Mouse (Mus musculus) lung, embryonic 14.5 days (tissue): Measurements from ENCODE around the gene Gm5105. TPM values are rescaled to one million over a fixed set of nuclear protein-coding genes. Genes with fewer than 3 reads are reported as not detected.

ENCODE experiments used
- ATAC-seq: fragments of 200-750 bp; cut with Nextera tagmentation; 2 replicates; pipeline ENCODE4 v1.8.0; 2017; ENCODE audit warnings: mild to moderate bottlenecking, moderate TSS enrichment, moderate library complexity; ENCODE audit not compliant: insufficient read depth
- DNase-seq: peaks from one replicate; pipeline ENCODE4 v3.0.0-alpha.2; 2015
- H3K27ac ChIP-seq: fragments of 300-500 bp; sonication (generic); 2 replicates; pipeline ENCODE4 v1.5.1; 2014; ENCODE audit warnings: low read depth, mild to moderate bottlenecking, moderate library complexity
- H3K27me3 ChIP-seq: fragments of 300-500 bp; sonication (generic); 2 replicates; pipeline ENCODE4 v1.6.1; 2014; ENCODE audit warnings: low read length, control low read depth; ENCODE audit not compliant: insufficient read depth
- H3K36me3 ChIP-seq: fragments of 300-500 bp; sonication (generic); 2 replicates; pipeline ENCODE4 v1.6.1; 2014; ENCODE audit warnings: control low read depth; ENCODE audit not compliant: insufficient read depth
- H3K4me1 ChIP-seq: fragments of 300-500 bp; sonication (generic); 2 replicates; pipeline ENCODE4 v1.6.1; 2014; ENCODE audit warnings: antibody characterized with exemption, control low read depth; ENCODE audit not compliant: insufficient read depth
- H3K4me2 ChIP-seq: fragments of 300-500 bp; sonication (generic); 2 replicates; pipeline ENCODE4 v1.6.1; 2014; ENCODE audit warnings: mild to moderate bottlenecking
- H3K4me3 ChIP-seq: fragments of 300-500 bp; sonication (generic); 2 replicates; pipeline ENCODE4 v1.5.1; 2014; ENCODE audit warnings: low read depth, low read length
- H3K9ac ChIP-seq: fragments of 300-500 bp; sonication (generic); 2 replicates; pipeline ENCODE4 v1.6.1; 2014
- H3K9me3 ChIP-seq: fragments of 300-500 bp; sonication (generic); 2 replicates; pipeline ENCODE4 v1.6.1; 2016; ENCODE audit warnings: low read depth, low read length, control low read depth
- CTCF ChIP-seq: IDR thresholded peaks from 2 replicates; pipeline ENCODE4 v1.5.1; 2016; ENCODE audit warnings: antibody characterized with exemption, low read depth
- WGBS: fragments of 180-500 bp; shearing (Covaris S2); extraction: QIAGEN DNeasy Blood & Tissue Kit; methylation state at CpG from one replicate; pipeline ENCODE4 v1.1.7; 2014; 5-methylcytosine and 5-hydroxymethylcytosine counted together
- polyA plus RNA-seq: library from polyadenylated mRNA; unstranded; fragments of >200 nt; fragmentation: Nextera tagmentation; extraction: Ambion mirVana; gene quantifications from 2 replicates; pipeline ENCODE4 v1.2.1, GENCODE M21; 2014

Gene Gm5105
- polyA plus RNA-seq, 1 experiment from 2014 or later: not detected

- Histone ChIP-seq H3K4me2 (no peak overlapping the region), H3K36me3 (no peaks in the 10 kb centered on the region), H3K27ac (no peak overlapping the region), H3K4me3 (no peak overlapping the region), H3K27me3 (no peaks in the 10 kb centered on the region), H3K9me3 (no peaks in the 10 kb centered on the region), H3K9ac (no peak overlapping the region), H3K4me1 (peaks cover 28% of the 10 kb centered on the region)
- 78% methylated on average over 9 of the region's 9 CpGs for WGBS
- ATAC-seq: no peak
- no peak for DNase-seq
- TF ChIP-seq CTCF: no peak
Measured at GRCm38 (mm10) chr3:138061205-138061911, 5.8 kb downstream of the Gm5105 start.

- DNase-seq: no peak
- no peak for ATAC-seq
- no peak overlapping the region for H3K4me3 ChIP-seq
- TF ChIP-seq CTCF: no peak
- no peak overlapping the region for H3K9ac ChIP-seq
- WGBS: 91% methylated on average over 7 of the region's 7 CpGs
- no peak overlapping the region for H3K4me2 ChIP-seq
- H3K4me1 ChIP-seq: peaks cover 28% of the 10 kb centered on the region
- H3K27ac ChIP-seq: no peak overlapping the region
- no peaks in the 10 kb centered on the region for H3K36me3 ChIP-seq
- H3K27me3 ChIP-seq: no peaks in the 10 kb centered on the region
- H3K9me3 ChIP-seq: no peaks in the 10 kb centered on the region
Measured at GRCm38 (mm10) chr3:138060429-138060828, 6.8 kb downstream of the Gm5105 start.

GRCm38 (mm10) chr3:138058226-138058625 is 9.0 kb downstream of the Gm5105 start:
- DNase-seq: no peak
- WGBS: 54% methylated on average over 4 of the region's 4 CpGs

GRCm38 (mm10) chr3:138056976-138057375 is 10.2 kb downstream of the Gm5105 start:
- Histone ChIP-seq H3K4me1 (peaks cover 19% of the 10 kb centered on the region), H3K9ac (no peak overlapping the region), H3K36me3 (no peaks in the 10 kb centered on the region), H3K27ac (peak overlapping the region; percentile 18), H3K4me2 (no peak overlapping the region), H3K4me3 (no peak overlapping the region), H3K9me3 (no peaks in the 10 kb centered on the region), H3K27me3 (no peaks in the 10 kb centered on the region)
- no peak for TF ChIP-seq CTCF
- peak; percentile 74 for DNase-seq
- 21% methylated on average over 7 of the region's 7 CpGs for WGBS
- peak; percentile 58; the same call in 1 of the 2 replicates for ATAC-seq

More at GRCm38 (mm10) chr3:138058226-138058625, 9.0 kb downstream of the Gm5105 start:
- Histone ChIP-seq H3K4me2 (no peak overlapping the region), H3K36me3 (no peaks in the 10 kb centered on the region), H3K27me3 (no peaks in the 10 kb centered on the region), H3K9me3 (no peaks in the 10 kb centered on the region), H3K4me3 (no peak overlapping the region), H3K27ac (no peak overlapping the region), H3K9ac (no peak overlapping the region), H3K4me1 (peaks cover 19% of the 10 kb centered on the region)
- no peak for TF ChIP-seq CTCF
- no peak for ATAC-seq

- WGBS: 9% methylated on average over 4 of the region's 4 CpGs
- Histone ChIP-seq H3K4me2 (no peak overlapping the region), H3K4me3 (no peak overlapping the region), H3K4me1 (peaks cover 19% of the 10 kb centered on the region), H3K9ac (peak overlapping the region; percentile 24; the same call in 1 of the 2 replicates), H3K9me3 (no peaks in the 10 kb centered on the region), H3K36me3 (no peaks in the 10 kb centered on the region), H3K27me3 (no peaks in the 10 kb centered on the region), H3K27ac (peak overlapping the region; percentile 87)
- TF ChIP-seq CTCF: no peak
- peak; percentile 64 for DNase-seq
- ATAC-seq: peak; percentile 80
Measured at GRCm38 (mm10) chr3:138053969-138054368, 13.2 kb downstream of the Gm5105 start.

- H3K9me3 ChIP-seq: no peaks in the 10 kb centered on the region
- H3K27ac ChIP-seq: no peak overlapping the region
- peaks cover 9% of the 10 kb centered on the region for H3K4me1 ChIP-seq
- no peaks in the 10 kb centered on the region for H3K36me3 ChIP-seq
- no peak overlapping the region for H3K4me2 ChIP-seq
- WGBS: 86% methylated on average over 3 of the region's 3 CpGs
- no peak for DNase-seq
- ATAC-seq: no peak
- no peak for TF ChIP-seq CTCF
- no peak overlapping the region for H3K9ac ChIP-seq
- no peak overlapping the region for H3K4me3 ChIP-seq
- no peaks in the 10 kb centered on the region for H3K27me3 ChIP-seq
Measured at GRCm38 (mm10) chr3:138051431-138051830, 15.8 kb downstream of the Gm5105 start.

- no peak overlapping the region for H3K4me3 ChIP-seq
- peaks cover 9% of the 10 kb centered on the region; the same call in 1 of the 2 replicates for H3K4me1 ChIP-seq
- no peak for DNase-seq
- H3K9ac ChIP-seq: no peak overlapping the region
- no peak for TF ChIP-seq CTCF
- ATAC-seq: no peak
- no peaks in the 10 kb centered on the region for H3K36me3 ChIP-seq
- H3K9me3 ChIP-seq: no peaks in the 10 kb centered on the region
- 72% methylated on average over 11 of the region's 11 CpGs for WGBS
- no peaks in the 10 kb centered on the region for H3K27me3 ChIP-seq
- no peak overlapping the region for H3K27ac ChIP-seq
- no peak overlapping the region for H3K4me2 ChIP-seq
Measured at GRCm38 (mm10) chr3:138050772-138051171, 16.4 kb downstream of the Gm5105 start.
